Mouse (Mus musculus): ENCODE results near the gene Cpa3. TPM values are rescaled to one million over a fixed set of nuclear protein-coding genes. Genes with fewer than 3 reads are reported as not detected.

The Cpa3 gene
- 0.40 and 0.56 TPM in 2 replicates for polyA plus RNA-seq (2016; fragmentation: Nextera tagmentation; extraction: Ambion mirVana)

DNA sequence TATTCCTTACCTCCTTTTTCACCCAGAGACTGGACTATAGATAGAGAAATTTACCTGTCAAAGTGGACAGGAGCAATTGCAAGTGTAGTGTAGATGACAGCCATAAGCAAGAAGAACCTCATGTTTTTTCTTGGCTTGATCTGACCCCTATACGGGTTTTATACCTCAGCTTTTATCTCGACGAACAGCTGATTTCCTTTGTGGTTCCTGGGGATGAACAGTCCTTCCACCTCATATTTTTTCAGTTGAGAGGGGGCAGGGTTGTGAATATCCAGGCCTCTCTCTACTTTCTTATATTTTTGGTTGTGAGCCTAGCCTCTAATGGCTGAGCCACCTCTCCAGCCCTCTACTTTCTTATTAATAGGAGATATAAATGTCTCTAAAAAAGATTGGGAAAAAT is at the start of gene Cpa3:
TSS of gene Cpa3 (minus strand) at position 132 of the 400 bp plus-strand sequence.
- H3K4me2 ChIP-seq: no peak within 1 kb of the TSS
- ATAC-seq (ENCODE audit: low FRiP score): no peak
- 84% methylated on average over 3 of the region's 3 CpGs for WGBS
- H3K27me3 ChIP-seq: no peaks in the 10 kb centered on the region
- H3K36me3 ChIP-seq (replicated peaks): no peaks in the 10 kb centered on the region
- no peak within 1 kb of the TSS for H3K9ac ChIP-seq
- H3K4me1 ChIP-seq: no peaks in the 10 kb centered on the region
- no peak within 1 kb of the TSS for H3K4me3 ChIP-seq (replicated peaks)
- H3K9me3 ChIP-seq: no peaks in the 10 kb centered on the region
- no peak within 1 kb of the TSS for H3K27ac ChIP-seq

DNA sequence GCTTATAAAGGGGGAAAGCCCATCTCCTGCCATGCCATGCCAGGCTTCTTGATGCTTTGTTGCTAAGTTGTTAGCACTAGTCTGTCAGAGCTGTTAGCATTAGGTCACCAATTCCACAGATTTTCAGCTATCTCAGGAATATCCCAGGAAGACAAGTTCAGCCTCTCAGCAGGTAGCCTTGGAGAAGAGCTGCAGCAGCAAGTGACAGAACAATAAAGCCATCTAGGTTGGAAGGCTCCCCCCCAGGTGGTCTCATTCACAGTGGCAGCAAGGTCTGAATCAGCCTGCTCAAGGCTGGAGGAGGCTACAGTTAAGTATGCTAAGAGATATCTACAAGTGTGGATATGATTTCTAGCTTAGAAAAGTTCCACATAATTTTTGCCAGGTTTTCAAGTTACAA is 49.4 kb upstream of the Cpa3 start:
- Histone ChIP-seq H3K9me3 (no peaks in the 10 kb centered on the region), H3K4me3 (replicated peaks) (no peak overlapping the region), H3K4me1 (no peaks in the 10 kb centered on the region), H3K27ac (no peak overlapping the region), H3K4me2 (no peak overlapping the region), H3K27me3 (no peaks in the 10 kb centered on the region), H3K36me3 (replicated peaks) (no peaks in the 10 kb centered on the region), H3K9ac (no peak overlapping the region)
- ATAC-seq (ENCODE audit: low FRiP score): no peak

DNA sequence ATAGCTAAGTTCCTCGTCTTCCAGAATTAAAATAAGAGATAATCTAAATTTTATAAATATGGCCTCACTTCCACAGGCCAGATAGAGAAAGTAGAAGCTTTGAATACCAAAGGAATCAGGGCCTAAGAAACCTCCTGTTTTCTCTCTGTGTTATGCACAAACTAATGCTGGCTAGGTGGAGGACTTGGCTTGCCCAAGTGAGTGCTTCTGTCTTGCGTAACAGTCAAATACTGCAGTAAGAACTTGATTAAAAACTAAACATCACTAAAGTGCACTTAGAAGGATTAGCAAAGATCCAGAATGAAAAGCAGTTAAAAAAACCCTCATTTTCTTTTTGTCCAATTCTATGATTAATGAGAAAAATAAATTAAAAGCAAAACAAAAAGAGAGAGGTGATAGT is 46.8 kb upstream of the Cpa3 start:
- ATAC-seq (ENCODE audit: low FRiP score): no peak
- Histone ChIP-seq H3K4me3 (replicated peaks) (no peak overlapping the region), H3K9ac (no peak overlapping the region), H3K36me3 (replicated peaks) (no peaks in the 10 kb centered on the region), H3K27ac (no peak overlapping the region), H3K4me1 (no peaks in the 10 kb centered on the region), H3K9me3 (no peaks in the 10 kb centered on the region), H3K27me3 (no peaks in the 10 kb centered on the region), H3K4me2 (no peak overlapping the region)
- 90% methylated on average over 2 of the region's 2 CpGs for WGBS

GRCm38 (mm10) chr3:20281796-20282195 is 39.8 kb upstream of the Cpa3 start:
- H3K4me2 ChIP-seq: no peak overlapping the region
- WGBS: 72% methylated on average over 1 of the region's 1 CpGs
- no peak overlapping the region for H3K27ac ChIP-seq
- no peaks in the 10 kb centered on the region for H3K36me3 ChIP-seq (replicated peaks)
- no peaks in the 10 kb centered on the region for H3K27me3 ChIP-seq
- no peak overlapping the region for H3K9ac ChIP-seq
- no peak overlapping the region for H3K4me3 ChIP-seq (replicated peaks)
- H3K4me1 ChIP-seq: no peaks in the 10 kb centered on the region
- no peaks in the 10 kb centered on the region for H3K9me3 ChIP-seq
- ATAC-seq (ENCODE audit: low FRiP score): no peak

DNA sequence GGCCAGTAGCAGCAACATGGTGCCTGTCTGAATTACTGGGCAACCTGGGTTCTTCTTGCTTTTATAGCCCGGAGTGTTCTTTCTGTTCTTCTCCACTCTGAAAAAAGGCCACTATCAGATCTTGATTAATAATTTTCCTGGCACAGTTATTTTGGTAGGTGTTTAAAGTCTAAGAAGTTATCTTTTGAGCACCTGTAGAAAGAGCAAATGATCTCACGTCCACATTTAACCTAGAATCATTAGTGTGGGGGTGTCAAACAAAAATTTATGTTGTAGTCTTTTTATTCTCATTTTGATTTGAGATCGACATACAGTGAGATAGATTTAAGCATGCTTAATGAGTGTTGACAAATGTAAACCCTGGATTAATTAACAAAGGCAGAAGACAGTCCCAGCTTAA is 33.7 kb upstream of the Cpa3 start, which contains the start of gene Cpb1:
TSS of gene Cpb1 (minus strand) at position 101 of the 400 bp plus-strand sequence.
- ATAC-seq (ENCODE audit: low FRiP score): no peak
- no peak within 1 kb of the TSS for H3K9ac ChIP-seq
- no peaks in the 10 kb centered on the region for H3K9me3 ChIP-seq
- no peaks in the 10 kb centered on the region for H3K36me3 ChIP-seq (replicated peaks)
- H3K4me3 ChIP-seq (replicated peaks): no peak within 1 kb of the TSS
- H3K4me2 ChIP-seq: no peak within 1 kb of the TSS
- no peaks in the 10 kb centered on the region for H3K4me1 ChIP-seq
- H3K27ac ChIP-seq: no peak within 1 kb of the TSS
- WGBS: 88% methylated on average over 3 of the region's 3 CpGs
- H3K27me3 ChIP-seq: no peaks in the 10 kb centered on the region

DNA sequence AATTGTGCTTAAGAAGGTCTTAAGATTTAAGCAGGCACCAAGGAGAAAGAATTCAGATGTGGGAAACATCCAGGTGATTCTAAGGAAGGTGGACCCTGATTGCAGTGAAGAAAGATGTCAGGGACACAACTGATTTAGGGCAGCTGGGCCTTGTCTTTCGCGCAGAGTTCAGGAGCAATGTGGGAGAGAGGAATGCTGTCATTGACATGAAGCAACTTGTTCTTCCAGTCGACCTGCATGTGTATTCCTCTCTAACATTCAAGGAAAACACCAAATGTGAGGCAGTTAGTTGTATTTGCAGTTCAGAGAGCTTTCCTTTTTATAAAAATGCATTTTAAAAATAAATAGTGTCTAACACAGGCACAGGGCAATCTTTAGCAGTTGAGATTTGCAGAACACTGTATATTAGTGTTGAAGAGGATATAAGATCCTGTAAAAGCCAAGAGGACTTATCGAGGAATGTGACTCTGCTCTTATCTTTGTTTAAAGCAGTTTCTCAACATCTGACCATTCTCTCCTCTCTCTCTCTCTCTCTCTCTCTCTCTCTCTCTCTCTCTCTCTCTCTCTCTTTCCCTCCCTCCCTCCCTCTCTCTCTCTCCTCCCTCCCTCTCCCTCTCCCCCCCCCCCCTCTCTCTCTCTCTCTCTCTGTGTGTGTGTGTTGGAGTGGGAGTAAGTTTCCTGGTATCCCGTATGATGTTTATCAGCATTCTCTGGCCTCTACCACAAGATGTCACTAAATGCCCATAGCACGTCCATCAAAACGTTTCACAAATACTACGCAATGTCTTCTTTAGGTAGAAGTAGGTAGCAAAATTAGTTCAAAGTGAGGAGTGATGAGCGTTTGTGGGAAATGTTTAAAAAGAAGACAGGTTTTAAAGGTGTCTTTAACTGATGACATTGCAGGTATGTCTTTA is 12.8 kb upstream of the Cpa3 start:
- Histone ChIP-seq H3K27ac (no peak overlapping the region), H3K4me1 (no peaks in the 10 kb centered on the region), H3K4me3 (replicated peaks) (no peak overlapping the region), H3K9ac (no peak overlapping the region), H3K36me3 (replicated peaks) (no peaks in the 10 kb centered on the region), H3K4me2 (no peak overlapping the region), H3K27me3 (no peaks in the 10 kb centered on the region), H3K9me3 (no peaks in the 10 kb centered on the region)
- 53% methylated on average over 9 of the region's 9 CpGs for WGBS
- ATAC-seq (ENCODE audit: low FRiP score): no peak

DNA sequence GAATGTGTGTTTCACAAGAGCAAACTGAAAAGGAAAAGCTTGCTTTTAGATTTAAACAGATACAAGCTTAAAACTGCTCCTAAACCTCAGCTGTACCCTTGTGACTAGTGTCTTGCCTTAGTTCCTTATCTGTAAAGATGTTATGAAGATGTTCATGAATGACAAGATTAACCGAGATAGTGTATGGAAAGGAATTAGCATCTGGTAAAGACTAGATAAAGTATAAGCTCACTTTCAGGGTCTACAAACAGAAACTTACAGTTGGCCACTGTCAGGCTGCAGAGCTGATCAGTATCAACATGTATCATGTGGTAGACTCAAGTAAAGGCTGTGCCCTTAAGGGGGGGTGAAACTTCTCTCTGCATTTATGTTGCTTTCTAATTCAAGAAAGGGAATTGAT is 1.9 kb upstream of the Cpa3 start:
- Histone ChIP-seq H3K9me3 (no peaks in the 10 kb centered on the region), H3K4me3 (replicated peaks) (no peak overlapping the region), H3K27me3 (no peaks in the 10 kb centered on the region), H3K4me2 (no peak overlapping the region), H3K4me1 (no peaks in the 10 kb centered on the region), H3K27ac (no peak overlapping the region), H3K9ac (no peak overlapping the region), H3K36me3 (replicated peaks) (no peaks in the 10 kb centered on the region)
- WGBS: 95% methylated on average over 1 of the region's 1 CpGs
- ATAC-seq (ENCODE audit: low FRiP score): no peak

GRCm38 (mm10) chr3:20239741-20240140 is 2.2 kb downstream of the Cpa3 start:
- Histone ChIP-seq H3K4me3 (replicated peaks) (no peak overlapping the region), H3K27me3 (no peaks in the 10 kb centered on the region), H3K9me3 (no peaks in the 10 kb centered on the region), H3K4me1 (no peaks in the 10 kb centered on the region), H3K27ac (no peak overlapping the region), H3K4me2 (no peak overlapping the region), H3K9ac (no peak overlapping the region), H3K36me3 (replicated peaks) (no peaks in the 10 kb centered on the region)
- no peak for ATAC-seq (ENCODE audit: low FRiP score)
- WGBS: 86% methylated on average over 3 of the region's 3 CpGs

- Histone ChIP-seq H3K36me3 (replicated peaks) (no peaks in the 10 kb centered on the region), H3K27me3 (no peaks in the 10 kb centered on the region), H3K4me1 (no peaks in the 10 kb centered on the region), H3K9ac (no peak overlapping the region), H3K4me3 (replicated peaks) (no peak overlapping the region), H3K4me2 (no peak overlapping the region), H3K9me3 (no peaks in the 10 kb centered on the region), H3K27ac (no peak overlapping the region)
- ATAC-seq (ENCODE audit: low FRiP score): no peak
- 89% methylated on average over 1 of the region's 1 CpGs for WGBS
These were observed 5.0 kb downstream of the Cpa3 start for GRCm38 (mm10) chr3:20236965-20237364.

DNA sequence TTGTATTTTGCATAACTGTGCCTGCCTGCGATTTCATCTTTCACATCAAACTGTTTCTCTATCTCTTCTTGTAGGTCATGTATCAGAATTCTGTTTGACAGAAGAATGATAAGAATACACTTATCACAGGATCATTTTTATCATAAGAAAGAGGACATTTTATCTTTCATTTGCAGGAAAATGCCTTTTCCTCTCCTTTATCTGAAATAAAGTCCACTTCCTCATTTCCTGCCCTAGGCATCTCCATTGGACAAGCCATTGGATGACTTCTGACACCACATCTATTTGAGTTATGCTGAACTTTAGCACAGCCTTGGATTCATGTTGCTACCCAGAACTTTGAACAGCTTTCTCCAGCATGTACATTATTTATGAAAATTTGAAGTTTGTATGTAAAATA is 13.0 kb downstream of the Cpa3 start:
- Histone ChIP-seq H3K4me3 (replicated peaks) (no peak overlapping the region), H3K27me3 (no peaks in the 10 kb centered on the region), H3K27ac (no peak overlapping the region), H3K4me1 (no peaks in the 10 kb centered on the region), H3K36me3 (replicated peaks) (no peaks in the 10 kb centered on the region), H3K9ac (no peak overlapping the region), H3K4me2 (no peak overlapping the region), H3K9me3 (no peaks in the 10 kb centered on the region)
- no peak for ATAC-seq (ENCODE audit: low FRiP score)
- WGBS: 92% methylated on average over 1 of the region's 1 CpGs

- Histone ChIP-seq H3K9ac (no peak overlapping the region), H3K4me2 (no peak overlapping the region), H3K4me3 (replicated peaks) (no peak overlapping the region), H3K4me1 (no peaks in the 10 kb centered on the region), H3K27me3 (no peaks in the 10 kb centered on the region), H3K9me3 (no peaks in the 10 kb centered on the region), H3K36me3 (replicated peaks) (no peaks in the 10 kb centered on the region), H3K27ac (no peak overlapping the region)
- no peak for ATAC-seq (ENCODE audit: low FRiP score)
- WGBS: 89% methylated on average over 2 of the region's 2 CpGs
These were observed 16.6 kb downstream of the Cpa3 start for GRCm38 (mm10) chr3:20225429-20225828.

- no peak overlapping the region for H3K4me2 ChIP-seq
- no peaks in the 10 kb centered on the region for H3K9me3 ChIP-seq
- no peak overlapping the region for H3K27ac ChIP-seq
- no peak overlapping the region for H3K9ac ChIP-seq
- WGBS: 91% methylated on average over 9 of the region's 9 CpGs
- ATAC-seq (ENCODE audit: low FRiP score): no peak
- H3K4me1 ChIP-seq: no peaks in the 10 kb centered on the region
- no peaks in the 10 kb centered on the region for H3K36me3 ChIP-seq (replicated peaks)
- no peak overlapping the region for H3K4me3 ChIP-seq (replicated peaks)
- no peaks in the 10 kb centered on the region for H3K27me3 ChIP-seq
These were observed 18.9 kb downstream of the Cpa3 start for GRCm38 (mm10) chr3:20222926-20223698.
